In the genomic region with DNA sequence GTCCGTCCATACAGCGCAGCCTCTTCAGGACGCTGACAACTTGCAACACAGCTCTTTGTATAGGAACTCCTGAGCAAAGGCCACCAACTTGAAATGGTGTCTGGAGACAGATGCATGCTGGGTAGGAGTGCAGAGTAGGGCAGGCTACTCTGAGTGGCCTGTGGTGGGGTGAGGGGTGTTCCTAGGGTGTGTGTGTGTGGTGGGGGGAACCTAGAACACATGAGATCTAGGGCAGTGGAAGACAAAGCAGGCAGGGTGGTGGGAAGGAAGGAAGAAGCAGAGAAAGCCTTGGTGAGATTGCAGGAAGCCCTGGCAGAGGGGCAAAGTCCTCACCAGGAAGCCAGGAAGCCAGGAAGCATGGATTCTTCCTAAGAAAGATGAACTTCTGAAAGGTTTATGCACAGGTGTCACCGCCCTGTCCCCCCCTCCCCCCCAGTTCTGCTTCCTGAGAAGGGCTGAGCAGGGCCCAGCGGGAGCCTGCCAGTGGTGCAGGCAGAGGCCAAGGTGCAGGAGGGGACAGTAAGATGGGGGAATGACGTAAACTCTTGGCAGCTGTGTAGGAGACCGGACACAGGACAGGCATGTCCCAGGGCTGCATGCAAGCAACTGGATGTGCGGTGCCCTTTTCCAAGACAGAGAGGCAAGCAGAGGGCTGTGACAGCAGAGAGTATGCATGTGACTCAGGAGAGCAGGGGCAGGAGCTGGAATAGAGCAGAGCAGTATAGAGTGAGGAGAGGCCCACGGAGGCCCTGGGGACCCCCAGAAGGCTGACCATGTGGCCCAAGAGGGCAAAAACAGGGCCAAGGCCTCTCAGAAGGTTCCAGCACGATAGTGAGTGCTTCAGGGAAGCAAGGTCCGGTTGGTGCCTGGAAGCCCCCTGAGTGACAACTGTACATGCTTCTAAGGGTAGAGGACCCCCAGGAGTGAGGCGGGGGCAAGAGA, we compare ENCODE assay signal across 7 mouse cellular contexts. TPM values are rescaled to one million over a fixed set of nuclear protein-coding genes. Genes with fewer than 3 reads are reported as not detected.
DNase-seq lines count a peak whose midpoint lies in the region; ATAC-seq and TF ChIP-seq lines count a peak whose summit lies in the region.

No protein-coding gene starts in this region.

- H3K27ac ChIP-seq in brown adipose tissue, adult 24 weeks (replicated peaks; ENCODE audit: low read depth, low read length), result peak overlapping the region; percentile 98
- peak overlapping the region; percentile 95 for H3K27ac ChIP-seq in intestine, postnatal 0 days (ENCODE audit: low read depth, low read length)
- peak overlapping the region; percentile 72 for H3K27ac ChIP-seq in liver, postnatal 0 days (ENCODE audit: low read depth)
- peak overlapping the region; percentile 95 for H3K27ac ChIP-seq in stomach, embryonic 15.5 days

- H3K4me1 ChIP-seq in brown adipose tissue, adult 24 weeks (ENCODE audit: control insufficient read depth, insufficient read depth, insufficient read length, low read length), result peaks cover 30% of the 10 kb centered on the region
- H3K4me1 ChIP-seq in intestine, postnatal 0 days (replicated peaks; ENCODE audit: control insufficient read depth, insufficient read depth, low read length), result peaks cover 39% of the 10 kb centered on the region
- H3K4me1 ChIP-seq in liver, postnatal 0 days (ENCODE audit: insufficient read depth), result peaks cover 22% of the 10 kb centered on the region
- H3K4me1 ChIP-seq in stomach, embryonic 15.5 days, result peaks cover 53% of the 10 kb centered on the region

- DNase-seq in heart, adult 11 months, result peak; percentile 99
- DNase-seq in liver, postnatal 0 days, result no peak
- DNase-seq in left cerebral cortex, postnatal 25 days (ENCODE audit: low spot score in 2 of 2), result no peak
- no peak for DNase-seq in layer of hippocampus, postnatal 25 days (ENCODE audit: extremely low spot score in 1 of 2, low spot score in 1 of 2)

- intact Hi-C loops in left cerebral cortex, postnatal 25 days (cut with DNase I), result no loop called here

- H3K4me2 ChIP-seq in intestine, postnatal 0 days (replicated peaks; ENCODE audit: low read depth), result peak overlapping the region; percentile 49
- H3K4me2 ChIP-seq in liver, postnatal 0 days (ENCODE audit: low read depth, low read length), result peak overlapping the region; percentile 57
- H3K4me2 ChIP-seq in stomach, embryonic 15.5 days, result peak overlapping the region; percentile 44

- TF ChIP-seq CTCF in intestine, postnatal 0 days (IDR thresholded peaks at IDR 0.05; ENCODE audit: low read depth), result no peak
- TF ChIP-seq CTCF in liver, postnatal 0 days (IDR thresholded peaks at IDR 0.05; ENCODE audit: low read depth), result no peak

- ATAC-seq in intestine, postnatal 0 days, result peak; percentile 81
- peak; percentile 14; the same call in 1 of the 2 replicates for ATAC-seq in liver, postnatal 0 days
- peak; percentile 28 for ATAC-seq in stomach, embryonic 15.5 days (ENCODE audit: insufficient read depth, low FRiP score, low read depth)

- peaks cover 8% of the 10 kb centered on the region; the same call in 1 of the 2 replicates for H3K36me3 ChIP-seq in intestine, postnatal 0 days (ENCODE audit: control insufficient read depth, insufficient read depth)
- no peaks in the 10 kb centered on the region for H3K36me3 ChIP-seq in liver, postnatal 0 days (replicated peaks; ENCODE audit: insufficient read depth, low read length)
- H3K36me3 ChIP-seq in stomach, embryonic 15.5 days, result no peaks in the 10 kb centered on the region

- no peaks in the 10 kb centered on the region for H3K9me3 ChIP-seq in intestine, postnatal 0 days (ENCODE audit: control insufficient read depth)
- H3K9me3 ChIP-seq in liver, postnatal 0 days (ENCODE audit: low read length), result no peaks in the 10 kb centered on the region
- no peaks in the 10 kb centered on the region for H3K9me3 ChIP-seq in stomach, embryonic 15.5 days

- TF ChIP-seq EP300 in liver, postnatal 0 days (IDR thresholded peaks at IDR 0.05; ENCODE audit: low read depth), result no peak

- WGBS in intestine, postnatal 0 days, result 17% methylated on average over 12 of the region's 12 CpGs
- WGBS in liver, postnatal 0 days (ENCODE audit: insufficient replicate concordance), result 35% methylated on average over 12 of the region's 12 CpGs
- 31% methylated on average over 12 of the region's 12 CpGs for WGBS in stomach, embryonic 15.5 days

- peak overlapping the region; percentile 20 for H3K4me3 ChIP-seq in brown adipose tissue, adult 24 weeks (ENCODE audit: insufficient read depth, low read depth, low read length)
- no peak overlapping the region for H3K4me3 ChIP-seq in intestine, postnatal 0 days (ENCODE audit: low read depth, low read length)
- no peak overlapping the region for H3K4me3 ChIP-seq in liver, postnatal 0 days (ENCODE audit: low read depth, low read length)
- peak overlapping the region; percentile 8; the same call in 1 of the 2 replicates for H3K4me3 ChIP-seq in stomach, embryonic 15.5 days (replicated peaks)

- H3K9ac ChIP-seq in intestine, postnatal 0 days (ENCODE audit: low read depth, low read length), result peak overlapping the region; percentile 24; the same call in 1 of the 2 replicates
- H3K9ac ChIP-seq in liver, postnatal 0 days (replicated peaks), result peak overlapping the region; percentile 38; the same call in 1 of the 2 replicates
- H3K9ac ChIP-seq in stomach, embryonic 15.5 days, result peak overlapping the region; percentile 16; the same call in 1 of the 2 replicates

- H3K27me3 ChIP-seq in intestine, postnatal 0 days (replicated peaks; ENCODE audit: control insufficient read depth, insufficient read depth, low read length), result no peaks in the 10 kb centered on the region
- H3K27me3 ChIP-seq in liver, postnatal 0 days (ENCODE audit: insufficient read depth, low read length), result peaks cover 11% of the 10 kb centered on the region
- no peaks in the 10 kb centered on the region for H3K27me3 ChIP-seq in stomach, embryonic 15.5 days (replicated peaks)

RNA-seq across cellular contexts. Expression of gene Nes, which starts 11.3 kb away (rescaled TPM):
- polyA plus RNA-seq in brown adipose tissue, adult 24 weeks (2012; ENCODE audit: insufficient read depth, insufficient read length, missing spikeins), result 7.6 and 8.4 TPM in 2 replicates
- polyA plus RNA-seq in intestine, postnatal 0 days (2015; fragmentation: Nextera tagmentation; extraction: Ambion mirVana), result 9.2 and 9.5 TPM in 2 replicates
- polyA plus RNA-seq in liver, postnatal 0 days (2015; fragmentation: Nextera tagmentation; extraction: Ambion mirVana), result 0.83 and 0.95 TPM in 2 replicates
- polyA plus RNA-seq in stomach, embryonic 15.5 days (2015; fragmentation: Nextera tagmentation; extraction: Ambion mirVana), result 18.6 and 19.1 TPM in 2 replicates
- 1 to 10 TPM; 5.2 to 6.2 TPM for total RNA-seq in left cerebral cortex, postnatal 25 days (2021)
- 1 to 10 TPM; 4.6 to 5.5 TPM for total RNA-seq in layer of hippocampus, postnatal 25 days (2021)

RNA-seq across cellular contexts. Expression of gene Bcan, which starts 17.9 kb away (rescaled TPM):
- not detected in 2 replicates for polyA plus RNA-seq in brown adipose tissue, adult 24 weeks (2012; ENCODE audit: insufficient read depth, insufficient read length, missing spikeins)
- 0.17 and 0.24 TPM in 2 replicates for polyA plus RNA-seq in intestine, postnatal 0 days (2015; fragmentation: Nextera tagmentation; extraction: Ambion mirVana)
- polyA plus RNA-seq in liver, postnatal 0 days (2015; fragmentation: Nextera tagmentation; extraction: Ambion mirVana), result 0.05 TPM in 1 of 2 replicates, not detected in the other
- 0.17 and 0.23 TPM in 2 replicates for polyA plus RNA-seq in stomach, embryonic 15.5 days (2015; fragmentation: Nextera tagmentation; extraction: Ambion mirVana)
- 100 to 1,000 TPM; 257 to 284 TPM for total RNA-seq in left cerebral cortex, postnatal 25 days (2021)
- 100 to 1,000 TPM; 329 to 388 TPM for total RNA-seq in layer of hippocampus, postnatal 25 days (2021)

RNA-seq across cellular contexts. Expression of gene Crabp2, which starts 33.7 kb away (rescaled TPM):
- polyA plus RNA-seq in brown adipose tissue, adult 24 weeks (2012; ENCODE audit: insufficient read depth, insufficient read length, missing spikeins), result not detected in 2 replicates
- polyA plus RNA-seq in intestine, postnatal 0 days (2015; fragmentation: Nextera tagmentation; extraction: Ambion mirVana), result 0.81 and 1.9 TPM in 2 replicates
- not detected in 2 replicates for polyA plus RNA-seq in liver, postnatal 0 days (2015; fragmentation: Nextera tagmentation; extraction: Ambion mirVana)
- 17.2 and 20.0 TPM in 2 replicates for polyA plus RNA-seq in stomach, embryonic 15.5 days (2015; fragmentation: Nextera tagmentation; extraction: Ambion mirVana)
- total RNA-seq in left cerebral cortex, postnatal 25 days (2021), result 1 to 10 TPM; 3.9 to 5.7 TPM
- 1 to 10 TPM; 2.2 to 2.3 TPM for total RNA-seq in layer of hippocampus, postnatal 25 days (2021)

RNA-seq across cellular contexts. Expression of gene Hapln2, which starts 45.2 kb away (rescaled TPM):
- polyA plus RNA-seq in brown adipose tissue, adult 24 weeks (2012; ENCODE audit: insufficient read depth, insufficient read length, missing spikeins), result not detected in 2 replicates
- polyA plus RNA-seq in intestine, postnatal 0 days (2015; fragmentation: Nextera tagmentation; extraction: Ambion mirVana), result not detected in 2 replicates
- polyA plus RNA-seq in liver, postnatal 0 days (2015; fragmentation: Nextera tagmentation; extraction: Ambion mirVana), result not detected in 2 replicates
- 0.18 TPM in 1 of 2 replicates, not detected in the other for polyA plus RNA-seq in stomach, embryonic 15.5 days (2015; fragmentation: Nextera tagmentation; extraction: Ambion mirVana)
- total RNA-seq in left cerebral cortex, postnatal 25 days (2021), result 1 to 10 TPM; 7.4 to 9.6 TPM
- 10 to 100 TPM in 1 of 2 experiments, 1 to 10 TPM in 1; 7.3 to 12.0 TPM for total RNA-seq in layer of hippocampus, postnatal 25 days (2021)

RNA-seq across cellular contexts. Expression of gene Rrnad1, which starts 51.6 kb away (rescaled TPM):
- 4.5 and 6.7 TPM in 2 replicates for polyA plus RNA-seq in brown adipose tissue, adult 24 weeks (2012; ENCODE audit: insufficient read depth, insufficient read length, missing spikeins)
- polyA plus RNA-seq in intestine, postnatal 0 days (2015; fragmentation: Nextera tagmentation; extraction: Ambion mirVana), result 5.8 and 6.1 TPM in 2 replicates
- 4.3 TPM in 2 replicates for polyA plus RNA-seq in liver, postnatal 0 days (2015; fragmentation: Nextera tagmentation; extraction: Ambion mirVana)
- polyA plus RNA-seq in stomach, embryonic 15.5 days (2015; fragmentation: Nextera tagmentation; extraction: Ambion mirVana), result 16.2 and 17.6 TPM in 2 replicates
- total RNA-seq in left cerebral cortex, postnatal 25 days (2021), result 10 to 100 TPM; 19.5 to 21.8 TPM
- total RNA-seq in layer of hippocampus, postnatal 25 days (2021), result 10 to 100 TPM; 17.9 to 22.5 TPM

Comparison
In these comparisons a context has a peak if more than half of its experiments do, and no peak if none do; other contexts are left out.
1. H3K4me3 ChIP-seq: peak in brown adipose tissue, adult 24 weeks (single experiment) and stomach, embryonic 15.5 days (single experiment); none in intestine, postnatal 0 days (single experiment) and liver, postnatal 0 days (single experiment).
2. ATAC-seq: peak in every context shown above with its lines; median percentile 81 in intestine, postnatal 0 days; 28 in stomach, embryonic 15.5 days; 14 in liver, postnatal 0 days.
3. Peak in every context shown above with its lines, with median percentiles within 50 percentile points of each other: H3K27ac ChIP-seq, H3K4me2 ChIP-seq and H3K9ac ChIP-seq.